Mouse (Mus musculus) NIH3T3 (cell line): ENCODE measurements at regions not wholly inside any gene's neighbourhood (a gene's known extent, or its start where the extent isn't known, plus 50 kb on each side); places are given as distances from the start of the nearest gene placed in this dataset.

Experiments
- DNase-seq: peaks from one replicate; pipeline ENCODE4 v3.0.0-alpha.2; 2012; ENCODE audit warnings: low read depth

- peak; percentile 45 for DNase-seq
Measured at GRCm38 (mm10) chr7:70834787-70835461, 468.4 kb upstream of the Nr2f2 start.

GRCm38 (mm10) chr7:70828486-70829195, 462.1 kb upstream of the Nr2f2 start:
- DNase-seq, result no peak

DNA sequence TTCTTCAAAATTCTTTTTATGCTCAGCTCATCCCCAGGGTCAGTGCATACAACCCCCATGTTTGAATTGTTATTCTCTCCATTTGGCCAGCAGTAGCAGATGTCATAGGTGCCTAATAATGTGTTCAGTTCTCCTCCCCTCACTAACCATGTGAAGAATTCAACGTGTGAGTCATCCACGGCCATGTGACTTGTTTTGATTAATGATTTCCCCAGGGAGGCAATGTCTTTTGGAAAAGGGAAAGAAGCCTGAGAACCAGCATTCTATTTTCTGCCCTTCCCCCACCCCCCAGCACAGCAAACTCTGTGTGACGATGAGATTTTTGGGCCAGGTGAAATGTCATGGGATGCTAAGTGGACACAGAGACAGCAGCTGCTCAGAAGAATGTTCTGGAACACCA, 459.5 kb upstream of the Nr2f2 start:
- DNase-seq, result peak; percentile 65

DNA sequence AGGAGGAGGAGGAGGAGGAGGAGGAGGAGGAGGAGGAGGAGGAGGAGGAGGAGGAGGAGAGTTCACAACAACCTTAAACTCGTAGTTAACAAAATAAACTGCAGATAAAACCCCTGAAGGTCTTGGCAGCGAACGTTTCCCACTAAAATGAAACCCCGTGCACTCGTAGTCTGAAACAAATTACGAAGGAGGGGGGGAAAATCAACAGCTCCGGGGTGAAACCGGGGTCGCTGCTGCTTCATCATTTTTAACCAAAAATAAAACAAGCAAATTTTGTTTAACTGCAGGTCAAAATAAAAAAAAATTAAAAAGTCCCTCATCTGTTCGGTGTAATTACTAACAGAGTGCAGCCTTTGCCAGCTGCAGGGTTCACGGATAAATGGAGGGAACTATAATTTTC, 456.5 kb upstream of the Nr2f2 start:
- peak; percentile 24 for DNase-seq

DNA sequence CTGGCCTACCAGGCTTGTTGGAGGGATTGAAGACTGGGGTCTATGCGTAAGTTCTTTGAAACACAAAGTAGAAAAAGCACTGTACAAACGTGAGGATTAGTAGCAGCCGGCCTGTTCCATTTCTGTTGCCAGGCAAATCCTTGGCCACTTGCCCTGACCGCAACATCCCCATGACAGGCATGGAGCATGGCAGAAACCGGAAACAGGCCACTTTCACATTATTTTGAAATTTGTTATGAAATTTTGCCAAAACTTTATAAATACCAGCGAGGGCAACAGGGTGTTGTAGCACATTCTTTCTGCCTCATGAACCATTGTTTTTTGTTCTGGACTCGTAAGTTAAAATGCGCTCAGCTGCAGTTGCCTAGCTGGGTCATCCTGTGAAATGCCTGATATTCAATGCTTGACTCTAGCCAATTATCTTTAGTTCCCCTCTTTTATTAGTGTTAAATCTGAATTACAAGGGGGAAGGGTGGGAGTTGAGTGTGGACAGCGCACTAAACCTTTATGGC, 455.8 kb upstream of the Nr2f2 start:
- DNase-seq, result peak; percentile 72

GRCm38 (mm10) chr7:70821861-70822260, 455.3 kb upstream of the Nr2f2 start:
- DNase-seq, result no peak

DNA sequence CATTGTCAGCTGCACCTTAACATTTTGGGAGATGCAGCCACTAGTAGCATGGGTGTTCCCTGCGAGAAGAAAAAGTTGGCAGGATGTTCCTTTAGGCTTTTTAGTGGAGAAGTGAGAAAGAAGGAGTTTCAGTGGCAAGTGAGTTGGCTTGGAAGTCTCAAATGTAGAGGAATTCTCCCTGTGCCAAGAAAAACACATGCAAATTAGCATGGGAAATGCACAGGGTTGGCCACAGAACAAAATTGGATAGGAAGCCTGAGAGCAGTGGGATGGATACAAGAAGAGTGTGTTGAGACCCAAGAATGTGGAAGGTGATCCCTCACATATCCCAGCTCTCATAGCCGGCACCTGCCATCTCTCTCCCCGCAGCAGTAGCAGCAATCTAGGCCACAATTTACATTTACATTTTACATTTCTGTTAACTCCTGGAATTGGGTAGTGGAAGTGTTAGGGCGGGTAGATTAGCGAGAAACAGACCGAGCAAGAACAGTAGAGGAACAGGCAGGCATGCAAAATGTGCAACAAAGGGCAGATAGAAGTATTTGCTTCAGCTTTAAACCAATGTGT, 450.9 kb upstream of the Nr2f2 start:
- DNase-seq, result peak; percentile 64

GRCm38 (mm10) chr7:70814391-70814790, 447.9 kb upstream of the Nr2f2 start:
- no peak for DNase-seq

GRCm38 (mm10) chr7:70813101-70813500, 446.6 kb upstream of the Nr2f2 start:
- DNase-seq, result no peak

- DNase-seq, result peak; percentile 29
Measured at GRCm38 (mm10) chr7:70810411-70811090, 444.0 kb upstream of the Nr2f2 start.

DNA sequence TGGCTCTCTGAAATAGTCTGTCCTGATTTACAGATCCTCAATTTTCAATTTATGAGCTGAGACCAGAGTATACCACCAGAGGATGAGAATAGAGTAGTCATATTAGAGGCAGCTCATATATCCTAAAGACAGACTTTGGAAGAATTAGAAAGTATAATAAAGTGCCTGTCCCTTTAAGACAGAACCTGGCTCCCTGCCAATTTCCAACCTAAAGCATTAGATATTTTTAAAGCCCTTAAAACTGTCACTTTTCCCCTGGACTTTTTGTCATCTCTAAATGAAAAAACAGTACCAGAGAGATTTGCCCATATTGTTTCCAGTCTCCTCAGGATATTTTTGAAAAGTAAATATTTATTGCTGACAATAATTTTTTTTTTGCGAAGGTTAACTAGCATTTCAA, 437.7 kb upstream of the Nr2f2 start:
- DNase-seq, result peak; percentile 28

GRCm38 (mm10) chr7:70799976-70800375, 433.4 kb upstream of the Nr2f2 start:
- DNase-seq, result no peak

DNA sequence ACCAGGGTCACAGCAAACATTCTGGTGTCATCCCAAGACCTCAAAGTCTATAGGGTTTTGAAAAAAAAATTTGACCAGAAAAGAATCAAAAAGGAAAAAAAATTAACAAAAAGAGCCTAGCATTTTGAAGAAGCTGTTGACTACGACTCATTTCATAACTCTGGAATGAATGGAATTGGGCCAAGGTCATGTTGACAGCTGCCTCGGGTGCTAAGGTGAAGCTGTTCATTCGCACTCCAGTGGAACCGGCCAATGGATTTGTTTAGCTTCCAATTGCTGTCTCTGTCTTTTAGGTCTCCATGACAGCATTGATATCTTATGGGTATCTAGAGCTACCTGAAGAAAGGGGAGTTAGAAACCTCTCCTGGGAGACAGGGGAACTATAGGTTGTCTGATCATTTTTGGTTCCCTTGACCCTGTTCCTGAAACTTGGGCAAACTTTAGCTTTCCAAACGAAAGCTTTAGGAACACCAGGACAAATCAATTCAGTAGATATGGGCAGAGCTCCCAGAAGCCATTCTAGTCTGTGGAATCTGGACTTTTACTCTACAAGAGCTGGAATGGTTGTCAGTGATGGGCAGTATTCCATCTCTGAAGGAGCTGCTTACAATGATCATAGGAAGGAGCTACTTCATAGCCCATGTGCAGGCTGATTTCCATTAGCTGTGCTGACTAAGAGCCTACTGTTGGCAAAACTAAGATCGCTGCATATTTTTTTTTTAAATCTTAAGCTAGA, 432.7 kb upstream of the Nr2f2 start:
- peak; percentile 76 for DNase-seq

- no peak for DNase-seq
Measured at GRCm38 (mm10) chr7:70796038-70796760, 429.7 kb upstream of the Nr2f2 start.

DNA sequence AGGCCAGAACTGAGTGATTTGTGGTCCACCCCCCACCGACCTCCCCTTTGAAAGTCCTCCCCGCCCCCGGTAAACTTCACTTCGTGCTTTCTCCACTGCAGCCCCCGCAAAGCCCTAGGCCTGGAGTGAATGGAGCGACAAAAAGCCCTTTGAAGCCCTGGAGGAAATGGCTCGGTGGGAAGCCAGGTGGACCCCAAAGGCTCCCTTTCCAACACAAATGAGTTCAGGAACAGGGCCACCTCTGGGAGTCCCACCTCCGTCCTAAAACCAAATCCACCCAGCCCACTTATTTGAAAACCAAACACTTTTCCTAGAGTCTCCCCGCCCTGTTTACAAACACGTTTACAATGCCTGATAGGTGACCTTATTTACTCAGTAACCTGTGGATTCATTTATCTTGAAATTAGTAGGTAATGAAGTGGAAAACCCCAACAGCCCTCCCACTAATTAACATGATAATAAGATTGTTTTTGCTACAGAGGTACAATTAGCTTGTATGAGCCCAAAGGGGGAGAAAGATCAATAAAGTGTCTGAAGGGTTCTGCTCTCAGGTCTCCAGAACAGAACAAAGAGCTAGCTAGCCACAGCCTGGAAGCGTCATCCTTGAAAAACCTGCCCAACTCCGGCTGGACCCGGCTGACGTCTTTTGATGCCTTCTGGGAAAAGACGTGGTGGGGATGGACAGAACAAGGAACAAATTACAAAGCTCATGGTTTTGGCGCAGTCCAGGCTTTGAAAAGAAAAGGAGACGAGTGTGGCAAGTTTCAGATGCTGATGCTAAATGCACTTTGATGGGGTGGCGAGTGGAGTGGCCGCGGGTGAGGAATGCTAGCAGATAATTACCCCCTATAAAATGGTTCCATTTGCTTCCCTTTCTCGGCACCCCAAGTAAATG, 422.6 kb upstream of the Nr2f2 start:
- DNase-seq, result no peak

GRCm38 (mm10) chr7:70787966-70788365, 421.4 kb upstream of the Nr2f2 start:
- peak; percentile 44 for DNase-seq

DNA sequence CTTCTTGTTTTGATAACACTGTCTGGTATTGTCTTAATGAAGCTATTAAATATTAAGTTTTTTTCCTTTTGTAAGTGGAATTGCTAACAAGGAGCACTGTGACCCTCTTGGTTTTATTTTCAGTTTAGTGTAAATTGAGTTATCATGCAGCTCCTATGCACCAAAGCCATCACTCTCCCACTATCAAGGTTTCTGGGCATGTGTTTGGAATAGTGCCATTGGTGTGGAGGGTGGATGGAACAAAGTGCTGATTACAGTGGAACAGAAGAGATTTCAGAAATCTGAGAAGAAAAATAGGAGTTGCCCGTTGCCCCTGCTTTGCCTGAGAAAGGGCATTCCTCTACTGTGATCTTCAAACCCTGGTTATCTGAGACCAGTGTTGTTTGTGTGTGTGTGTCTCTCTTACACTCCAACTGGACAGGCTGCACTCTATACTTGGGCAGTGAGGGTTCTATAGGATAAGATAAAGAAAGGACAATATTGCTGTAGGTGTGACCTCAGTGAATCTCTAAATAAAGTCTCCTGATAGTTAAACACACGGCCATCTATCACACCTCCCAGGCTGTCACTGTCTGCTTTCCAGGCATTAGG, 414.3 kb upstream of the Nr2f2 start:
- DNase-seq, result no peak

DNA sequence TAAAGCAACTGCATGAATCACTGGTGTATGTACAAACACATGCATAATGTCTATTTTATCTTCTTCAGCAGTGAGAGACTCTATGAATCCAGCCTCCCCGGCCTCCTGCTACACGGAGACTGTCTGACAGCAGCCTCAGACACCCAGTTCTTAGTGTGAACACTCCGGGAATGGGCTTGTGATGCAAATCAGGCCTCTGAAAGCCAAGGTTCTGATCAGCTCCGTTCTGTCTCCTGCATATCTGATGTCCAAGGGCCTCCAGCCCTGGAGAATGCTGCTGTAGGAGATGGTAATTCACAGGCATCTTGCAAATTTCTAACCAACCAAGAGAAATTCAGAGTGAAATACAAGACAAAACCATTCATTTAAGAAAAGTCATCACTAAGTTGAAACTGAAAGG, 411.2 kb upstream of the Nr2f2 start:
- no peak for DNase-seq

DNA sequence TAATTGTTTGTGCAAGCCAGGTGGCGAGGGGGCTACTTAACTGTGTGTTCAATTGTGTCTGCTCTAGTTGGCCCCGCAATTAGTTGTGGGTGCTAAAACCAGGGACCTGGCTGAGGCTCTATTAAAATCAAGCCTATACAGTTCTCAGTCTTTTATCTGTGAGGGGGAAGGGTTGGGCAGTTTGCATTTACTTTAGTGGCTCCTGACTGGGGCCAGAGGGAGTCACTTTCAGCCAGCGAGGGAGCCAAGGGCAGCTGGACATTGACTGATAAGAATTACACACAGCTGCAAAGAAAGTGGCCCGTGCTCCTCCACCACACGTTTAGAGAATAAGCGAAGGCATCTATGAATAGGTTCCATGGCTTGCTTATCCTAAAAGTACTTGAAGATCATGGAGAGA, 403.1 kb upstream of the Nr2f2 start:
- no peak for DNase-seq

DNA sequence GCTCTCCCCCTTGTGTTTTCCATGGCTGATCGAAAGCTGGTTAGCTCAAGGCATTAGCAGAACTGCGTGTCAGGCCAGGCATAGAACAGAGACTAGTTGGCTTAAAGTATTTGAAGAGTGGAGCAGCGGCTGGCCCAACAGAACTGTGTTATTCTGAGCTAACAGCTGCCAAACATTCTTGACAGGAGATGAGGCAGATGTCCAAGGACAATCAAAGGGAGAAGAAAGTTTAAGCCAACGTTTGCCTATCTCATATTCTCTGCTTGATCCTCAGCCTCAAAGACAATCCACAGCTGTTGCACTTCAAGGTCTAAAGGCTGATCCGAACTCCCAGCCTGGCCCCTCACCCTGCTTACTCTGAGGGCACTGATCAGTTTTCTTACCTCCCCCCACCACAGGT, 401.2 kb upstream of the Nr2f2 start:
- no peak for DNase-seq
